Mouse (Mus musculus): ENCODE data around the gene Cdk15. TPM values are rescaled to one million over a fixed set of nuclear protein-coding genes. Genes with fewer than 3 reads are reported as not detected.

Cdk15 gene
- total and polyA plus RNA-seq, 2 experiments from 2014 or later: 1.1 to 2.1 TPM

DNA sequence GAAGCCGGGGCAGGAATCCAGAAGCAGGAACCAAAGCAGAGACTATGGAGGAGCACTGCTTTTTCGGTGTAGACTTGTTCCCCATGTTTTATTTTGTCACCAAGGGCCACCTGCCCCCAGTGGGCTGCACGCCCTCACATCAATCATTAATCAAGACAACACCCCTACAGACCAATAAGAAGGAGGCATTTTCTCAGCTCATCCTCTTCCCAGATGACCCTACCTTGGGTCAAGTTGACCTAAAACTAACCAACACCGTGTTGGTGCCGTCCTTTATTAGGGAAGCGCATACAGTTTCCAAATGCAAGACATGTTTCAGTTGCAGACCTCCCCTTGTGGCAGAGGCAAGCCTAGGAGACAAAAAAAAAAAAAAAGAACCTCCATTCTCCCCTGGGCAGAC is 132.5 kb downstream of the Cdk15 start:
- no peak for ATAC-seq (ENCODE audit: low FRiP score)
- no peaks in the 10 kb centered on the region; the same call in 1 of the 2 replicates for H3K4me1 ChIP-seq (ENCODE audit: insufficient read depth, low read length)
- no peaks in the 10 kb centered on the region for H3K9me3 ChIP-seq (ENCODE audit: low read length)
- DNase-seq (ENCODE audit: low spot score): no peak
- no peak overlapping the region for H3K4me2 ChIP-seq (ENCODE audit: low read depth, low read length, poor library complexity, severe bottlenecking)
- H3K9ac ChIP-seq (replicated peaks; ENCODE audit: low read length, poor library complexity, severe bottlenecking): no peak overlapping the region
- H3K27me3 ChIP-seq (ENCODE audit: insufficient read depth, low read length): no peaks in the 10 kb centered on the region
- TF ChIP-seq CTCF (IDR thresholded peaks at IDR 0.05): no peak
- H3K36me3 ChIP-seq (ENCODE audit: insufficient read depth, low read length): no peaks in the 10 kb centered on the region
- 93% methylated on average over 6 of the region's 6 CpGs for WGBS
- no peak overlapping the region for H3K4me3 ChIP-seq (ENCODE audit: low read depth, low read length)
- H3K27ac ChIP-seq (ENCODE audit: low read depth, low read length): no peak overlapping the region

DNA sequence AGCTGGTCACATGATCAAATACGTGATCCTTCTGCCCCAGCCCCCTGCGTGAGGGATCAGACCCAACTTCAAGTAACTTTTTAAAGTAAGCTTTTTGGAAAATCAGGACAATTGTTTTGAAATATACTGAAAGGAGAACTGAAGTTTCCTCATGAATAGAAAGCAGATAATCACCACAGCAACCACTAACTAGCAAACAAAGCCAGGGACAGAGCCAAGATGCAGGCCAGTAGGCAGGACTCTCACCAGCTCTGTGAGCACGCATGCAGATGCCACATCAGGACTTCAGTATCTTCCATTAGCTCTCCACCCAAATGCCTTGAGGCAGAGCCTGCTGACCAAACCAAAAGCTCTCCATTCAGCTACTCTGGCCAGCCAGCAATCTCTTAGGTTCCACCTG is 135.0 kb downstream of the Cdk15 start:
- Histone ChIP-seq H3K4me3 (ENCODE audit: low read depth, low read length) (no peak overlapping the region), H3K27me3 (ENCODE audit: insufficient read depth, low read length) (no peaks in the 10 kb centered on the region), H3K27ac (ENCODE audit: low read depth, low read length) (no peak overlapping the region), H3K9ac (replicated peaks; ENCODE audit: low read length, poor library complexity, severe bottlenecking) (no peak overlapping the region), H3K4me2 (ENCODE audit: low read depth, low read length, poor library complexity, severe bottlenecking) (no peak overlapping the region), H3K9me3 (ENCODE audit: low read length) (no peaks in the 10 kb centered on the region), H3K36me3 (ENCODE audit: insufficient read depth, low read length) (no peaks in the 10 kb centered on the region), H3K4me1 (ENCODE audit: insufficient read depth, low read length) (no peaks in the 10 kb centered on the region; the same call in 1 of the 2 replicates)
- ATAC-seq (ENCODE audit: low FRiP score) (no peak), DNase-seq (ENCODE audit: low spot score) (no peak)
- TF ChIP-seq CTCF (IDR thresholded peaks at IDR 0.05): no peak
- WGBS: 59% methylated on average over 3 of the region's 3 CpGs

DNA sequence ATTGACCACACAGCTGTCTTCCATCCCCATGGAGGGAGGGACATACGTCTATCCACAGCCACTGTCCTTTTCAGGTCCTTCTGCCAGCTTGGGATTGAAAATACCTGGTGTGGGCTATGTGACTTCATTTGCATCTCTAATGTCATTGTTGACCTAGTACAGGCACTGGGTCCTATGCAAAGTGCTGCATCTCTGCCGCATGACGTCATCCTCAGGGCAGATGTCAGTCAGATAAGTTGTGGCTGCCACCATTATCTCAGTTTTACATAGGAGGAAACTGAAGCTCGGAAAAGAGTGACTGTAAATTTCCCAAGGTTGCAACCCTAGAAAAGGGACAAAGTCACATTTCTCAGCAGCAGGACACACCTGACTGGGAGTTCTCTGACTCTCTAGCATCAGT is 137.4 kb downstream of the Cdk15 start:
- TF ChIP-seq CTCF (IDR thresholded peaks at IDR 0.05): no peak
- Histone ChIP-seq H3K27ac (ENCODE audit: low read depth, low read length) (no peak overlapping the region), H3K4me1 (ENCODE audit: insufficient read depth, low read length) (no peaks in the 10 kb centered on the region), H3K9me3 (ENCODE audit: low read length) (no peaks in the 10 kb centered on the region), H3K9ac (replicated peaks; ENCODE audit: low read length, poor library complexity, severe bottlenecking) (no peak overlapping the region), H3K4me2 (ENCODE audit: low read depth, low read length, poor library complexity, severe bottlenecking) (no peak overlapping the region), H3K36me3 (ENCODE audit: insufficient read depth, low read length) (no peaks in the 10 kb centered on the region), H3K27me3 (ENCODE audit: insufficient read depth, low read length) (no peaks in the 10 kb centered on the region), H3K4me3 (ENCODE audit: low read depth, low read length) (no peak overlapping the region)
- no peak for DNase-seq (ENCODE audit: low spot score)
- 86% methylated on average over 4 of the region's 4 CpGs for WGBS
- ATAC-seq (ENCODE audit: low FRiP score): no peak

DNA sequence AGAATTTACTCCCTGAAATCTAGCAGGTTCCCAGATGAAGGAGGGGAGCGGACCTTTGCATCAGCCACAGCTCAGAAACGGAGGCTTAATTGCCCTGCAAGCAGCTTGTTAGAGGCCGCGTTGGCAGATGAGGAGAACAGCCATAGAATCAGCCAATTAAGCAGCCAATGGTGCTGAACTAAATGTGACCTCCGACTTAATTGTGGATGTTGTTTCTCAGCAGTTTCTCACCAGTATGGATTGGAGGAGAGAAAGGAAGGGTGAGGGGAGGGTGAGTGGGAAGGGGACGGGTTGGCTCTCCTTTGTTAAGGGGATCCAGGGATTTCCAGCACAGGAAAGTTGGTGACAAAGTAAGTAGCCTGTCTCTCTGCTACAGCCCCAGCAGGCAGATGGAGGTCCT is 137.9 kb downstream of the Cdk15 start:
- DNase-seq (ENCODE audit: low spot score) (peak; percentile 52), ATAC-seq (ENCODE audit: low FRiP score) (no peak)
- WGBS: 23% methylated on average over 6 of the region's 6 CpGs
- H3K4me1 ChIP-seq (ENCODE audit: insufficient read depth, low read length): no peaks in the 10 kb centered on the region
- H3K9ac ChIP-seq (replicated peaks; ENCODE audit: low read length, poor library complexity, severe bottlenecking): no peak overlapping the region
- H3K4me2 ChIP-seq (ENCODE audit: low read depth, low read length, poor library complexity, severe bottlenecking): no peak overlapping the region
- no peaks in the 10 kb centered on the region for H3K27me3 ChIP-seq (ENCODE audit: insufficient read depth, low read length)
- H3K36me3 ChIP-seq (ENCODE audit: insufficient read depth, low read length): no peaks in the 10 kb centered on the region
- no peaks in the 10 kb centered on the region for H3K9me3 ChIP-seq (ENCODE audit: low read length)
- no peak overlapping the region for H3K27ac ChIP-seq (ENCODE audit: low read depth, low read length)
- H3K4me3 ChIP-seq (ENCODE audit: low read depth, low read length): no peak overlapping the region
- no peak for TF ChIP-seq CTCF (IDR thresholded peaks at IDR 0.05)

DNA sequence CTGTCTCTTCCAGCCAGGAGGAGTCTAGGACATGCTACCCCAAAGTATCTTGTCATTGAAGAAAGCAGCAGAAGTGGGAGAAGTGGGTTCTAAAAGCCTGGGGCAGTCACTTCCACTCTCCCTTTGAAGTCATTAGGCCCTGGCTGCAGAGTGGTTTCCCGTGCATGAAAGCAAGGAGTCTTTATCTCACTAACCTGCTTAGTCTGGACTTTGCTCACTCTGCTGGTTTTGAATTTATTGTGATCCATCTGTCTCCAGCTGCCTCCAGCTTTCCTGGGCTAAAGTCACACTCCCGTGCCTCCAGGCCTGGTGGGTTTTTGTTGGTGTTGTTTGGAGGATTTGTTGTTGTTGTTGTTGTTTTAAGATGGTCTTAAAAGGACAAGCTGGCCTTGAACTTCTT is 139.3 kb downstream of the Cdk15 start:
- WGBS: 28% methylated on average over 2 of the region's 2 CpGs
- TF ChIP-seq CTCF (IDR thresholded peaks at IDR 0.05): no peak
- DNase-seq (ENCODE audit: low spot score) (no peak), ATAC-seq (ENCODE audit: low FRiP score) (no peak)
- H3K9ac ChIP-seq (replicated peaks; ENCODE audit: low read length, poor library complexity, severe bottlenecking): no peak overlapping the region
- no peak overlapping the region for H3K4me3 ChIP-seq (ENCODE audit: low read depth, low read length)
- H3K4me2 ChIP-seq (ENCODE audit: low read depth, low read length, poor library complexity, severe bottlenecking): no peak overlapping the region
- H3K9me3 ChIP-seq (ENCODE audit: low read length): no peaks in the 10 kb centered on the region
- no peaks in the 10 kb centered on the region for H3K4me1 ChIP-seq (ENCODE audit: insufficient read depth, low read length)
- no peaks in the 10 kb centered on the region for H3K36me3 ChIP-seq (ENCODE audit: insufficient read depth, low read length)
- no peak overlapping the region for H3K27ac ChIP-seq (ENCODE audit: low read depth, low read length)
- H3K27me3 ChIP-seq (ENCODE audit: insufficient read depth, low read length): no peaks in the 10 kb centered on the region

DNA sequence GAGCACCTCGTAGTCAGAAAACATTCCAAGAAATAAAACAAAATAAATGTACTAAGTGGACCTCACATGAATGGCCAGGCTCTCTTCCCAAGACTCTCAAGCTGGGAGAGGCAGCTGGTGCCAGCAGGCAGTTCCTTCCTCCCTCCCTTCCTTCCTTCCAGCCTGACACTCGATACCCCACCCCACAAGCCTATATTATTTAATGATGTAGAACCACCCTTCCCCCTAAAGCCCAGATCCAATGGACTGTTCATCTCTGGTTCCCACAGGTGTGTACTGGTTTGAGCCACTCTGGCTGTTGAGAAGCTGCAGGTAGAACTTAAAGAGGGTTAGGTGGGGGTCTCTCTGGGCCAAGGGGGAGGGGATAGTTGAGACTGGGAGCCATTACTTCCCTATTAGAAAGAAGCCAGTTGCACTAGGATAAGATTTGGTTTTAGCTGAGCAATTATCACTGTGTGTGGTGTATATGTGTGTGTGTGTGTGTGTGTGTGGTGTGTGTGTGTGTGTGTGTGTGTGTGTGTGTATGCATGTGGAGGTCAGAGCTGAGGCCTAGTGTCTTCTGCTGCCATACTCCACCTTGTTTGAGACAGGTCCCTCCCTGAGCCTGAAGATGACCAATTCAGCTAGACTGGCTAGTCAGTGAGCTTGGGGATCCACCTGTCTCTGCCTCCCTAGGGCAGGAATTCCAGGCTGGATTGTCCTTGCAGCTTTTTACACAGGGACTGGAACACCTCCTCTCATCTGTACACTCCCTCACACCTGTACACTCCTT is 143.0 kb downstream of the Cdk15 start:
- ATAC-seq (ENCODE audit: low FRiP score) (no peak), DNase-seq (ENCODE audit: low spot score) (no peak)
- H3K36me3 ChIP-seq (ENCODE audit: insufficient read depth, low read length): no peaks in the 10 kb centered on the region
- no peak overlapping the region for H3K27ac ChIP-seq (ENCODE audit: low read depth, low read length)
- no peaks in the 10 kb centered on the region for H3K9me3 ChIP-seq (ENCODE audit: low read length)
- TF ChIP-seq CTCF (IDR thresholded peaks at IDR 0.05): no peak
- H3K9ac ChIP-seq (replicated peaks; ENCODE audit: low read length, poor library complexity, severe bottlenecking): no peak overlapping the region
- H3K27me3 ChIP-seq (ENCODE audit: insufficient read depth, low read length): no peaks in the 10 kb centered on the region
- WGBS: 62% methylated on average over 2 of the region's 2 CpGs
- H3K4me2 ChIP-seq (ENCODE audit: low read depth, low read length, poor library complexity, severe bottlenecking): no peak overlapping the region
- H3K4me3 ChIP-seq (ENCODE audit: low read depth, low read length): no peak overlapping the region
- H3K4me1 ChIP-seq (ENCODE audit: insufficient read depth, low read length): no peaks in the 10 kb centered on the region
